Comparison of ENCODE assay signal across 28 mouse cellular contexts in genomic region chr17:35825109-35825850, GRCm38 (mm10). TPM values are rescaled to one million over a fixed set of nuclear protein-coding genes. Genes with fewer than 3 reads are reported as not detected.
DNase-seq lines count a peak whose midpoint lies in the region; ATAC-seq and TF ChIP-seq lines count a peak whose summit lies in the region.
"Had no signal": no experiment of that assay in that cellular context is flagged by ENCODE, and none has a peak within 500 bp of the region (broad histone marks: within the 10 kb centered on the region; RNA-seq: fewer than 3 reads in every experiment).

No protein-coding gene starts in this region.

- 0 out of 2 replicates have a peak overlapping the region, but pooled peaks have one; percentile 86 for H3K4me3 ChIP-seq in heart, embryonic 10.5 days
- H3K4me3 ChIP-seq in neural tube, embryonic 15.5 days (replicated peaks), result no peak overlapping the region
- no peak overlapping the region for H3K4me3 ChIP-seq in liver, embryonic 14.5 days (ENCODE audit: insufficient read depth in 1 of 2, low read depth in 2 of 2, low read length in 2 of 2)
- H3K4me3 ChIP-seq: hindbrain, embryonic 15.5 days; left cerebral cortex, adult 2 months had no signal

- H3K9me3 ChIP-seq in heart, embryonic 10.5 days, result no peaks in the 10 kb centered on the region
- H3K9me3 ChIP-seq in neural tube, embryonic 15.5 days (replicated peaks), result no peaks in the 10 kb centered on the region
- H3K9me3 ChIP-seq in liver, embryonic 14.5 days (ENCODE audit: control insufficient read depth, low read length), result no peaks in the 10 kb centered on the region
- H3K9me3 ChIP-seq: embryonic facial prominence, embryonic 13.5 days; forebrain, embryonic 13.5 days; heart, embryonic 13.5 days; hindbrain, embryonic 10.5 days; hindbrain, embryonic 15.5 days; limb, embryonic 12.5 days; neural tube, embryonic 12.5 days had no signal

- intact Hi-C loops in heart, postnatal 10 days (cut with DNase I), result no loop called here

- H3K27me3 ChIP-seq in heart, embryonic 10.5 days (ENCODE audit: insufficient read depth, poor library complexity, severe bottlenecking), result no peaks in the 10 kb centered on the region
- H3K27me3 ChIP-seq in neural tube, embryonic 15.5 days (replicated peaks), result no peaks in the 10 kb centered on the region
- no peaks in the 10 kb centered on the region for H3K27me3 ChIP-seq in liver, embryonic 14.5 days (ENCODE audit: control insufficient read depth, insufficient read depth, low read length)
- H3K27me3 ChIP-seq: embryonic facial prominence, embryonic 13.5 days; heart, embryonic 13.5 days had no signal

- peaks cover 48% of the 10 kb centered on the region for H3K36me3 ChIP-seq in heart, embryonic 10.5 days
- peaks cover 31% of the 10 kb centered on the region for H3K36me3 ChIP-seq in neural tube, embryonic 15.5 days
- H3K36me3 ChIP-seq in liver, embryonic 14.5 days (replicated peaks; ENCODE audit: control insufficient read depth, insufficient read depth, low read depth), result peaks cover 11% of the 10 kb centered on the region

- H3K9ac ChIP-seq in neural tube, embryonic 15.5 days (replicated peaks), result no peak overlapping the region
- H3K9ac ChIP-seq in liver, embryonic 14.5 days (replicated peaks), result no peak overlapping the region
- H3K9ac ChIP-seq: forebrain, embryonic 13.5 days; hindbrain, embryonic 15.5 days; limb, embryonic 12.5 days had no signal

- TF ChIP-seq CTCF in liver, embryonic 14.5 days (IDR thresholded peaks at IDR 0.05; ENCODE audit: low read depth), result no peak

- WGBS in heart, embryonic 10.5 days, result 90% methylated on average over 13 of the region's 13 CpGs
- WGBS in neural tube, embryonic 15.5 days, result 95% methylated on average over 13 of the region's 13 CpGs
- WGBS in liver, embryonic 14.5 days (ENCODE audit: insufficient replicate concordance), result 72% methylated on average over 13 of the region's 13 CpGs

- H3K27ac ChIP-seq in heart, embryonic 10.5 days, result no peak overlapping the region
- no peak overlapping the region for H3K27ac ChIP-seq in neural tube, embryonic 15.5 days (replicated peaks)
- H3K27ac ChIP-seq in liver, embryonic 14.5 days, result peak overlapping the region; percentile 22
- H3K27ac ChIP-seq: embryonic facial prominence, embryonic 13.5 days; forebrain, embryonic 13.5 days; hindbrain, embryonic 10.5 days; hindbrain, embryonic 15.5 days; left cerebral cortex, adult 2 months; limb, embryonic 12.5 days; neural tube, embryonic 12.5 days had no signal

- ATAC-seq in neural tube, embryonic 15.5 days (ENCODE audit: low FRiP score), result no peak
- ATAC-seq in liver, embryonic 14.5 days (ENCODE audit: insufficient read depth), result no peak
- ATAC-seq: activated CD4-positive, CD25-positive, alpha-beta regulatory T cell, adult 4 months; CD4-positive, CD25-positive, alpha-beta regulatory T cell, adult 4 months; forebrain, embryonic 13.5 days; inflammation-experienced regulatory T-cells, adult 6 months; lung, postnatal 0 days; midbrain, embryonic 16.5 days had no signal

- peaks cover 35% of the 10 kb centered on the region for H3K4me1 ChIP-seq in heart, embryonic 10.5 days
- peaks cover 52% of the 10 kb centered on the region for H3K4me1 ChIP-seq in neural tube, embryonic 15.5 days
- peaks cover 30 to 37% of the 10 kb centered on the region in 2 experiments for H3K4me1 ChIP-seq in liver, embryonic 14.5 days (replicated peaks; ENCODE audit: control insufficient read depth in 2 of 2, insufficient read depth in 2 of 2, low read length in 1 of 2)

- no peak for DNase-seq in heart, embryonic 10.5 days (ENCODE audit: low spot score)
- DNase-seq in heart, postnatal 10 days, result no peak
- no peak for DNase-seq in neural tube, embryonic 10.5 days (ENCODE audit: extremely low spot score, low spot score)
- no peak for DNase-seq in liver, embryonic 14.5 days (ENCODE audit: low read depth in 3 of 3, low spot score in 3 of 3)
- DNase-seq in layer of hippocampus, adult 18-20 months (ENCODE audit: low spot score in 2 of 2), result no peak
- DNase-seq in gastrocnemius, adult 18-20 months (ENCODE audit: low spot score), result no peak
- DNase-seq: adrenal gland, postnatal 36 days; cerebellum, postnatal 25 days; gastrocnemius, postnatal 25 days; heart, postnatal 14 days; kidney, adult 11 months; kidney, postnatal 14 days; lung, adult 18-20 months; lung, postnatal 4 days had no signal

- TF ChIP-seq EP300 in liver, embryonic 14.5 days (IDR thresholded peaks at IDR 0.05; ENCODE audit: low read depth), result peak; percentile 21; the same call in 1 of the 2 replicates

- peak overlapping the region; percentile 2; the same call in 1 of the 2 replicates for H3K4me2 ChIP-seq in neural tube, embryonic 15.5 days
- H3K4me2 ChIP-seq in liver, embryonic 14.5 days (ENCODE audit: low read depth), result peak overlapping the region; percentile 97; the same call in 1 of the 2 replicates
- H3K4me2 ChIP-seq: forebrain, embryonic 13.5 days had no signal

RNA-seq across cellular contexts. Expression of gene Flot1, which starts 2.2 kb away (rescaled TPM):
- polyA plus RNA-seq in heart, embryonic 10.5 days (2016; fragmentation: Nextera tagmentation; extraction: Ambion mirVana), result 66.2 and 71.7 TPM in 2 replicates
- 100 to 1,000 TPM; 114 to 124 TPM for total RNA-seq in heart, postnatal 10 days (2021)
- polyA plus RNA-seq in neural tube, embryonic 15.5 days (2015; fragmentation: Nextera tagmentation; extraction: Ambion mirVana), result 131 and 141 TPM in 2 replicates
- polyA plus RNA-seq in liver, embryonic 14.5 days (2012; rRNA removed), result 22.4 and 34.7 TPM in 2 replicates
- 27.8 and 29.2 TPM in 2 replicates for polyA plus RNA-seq in liver, embryonic 14.5 days (2014; fragmentation: Nextera tagmentation; extraction: Ambion mirVana)
- total RNA-seq in layer of hippocampus, adult 18-20 months (2021), result 100 to 1,000 TPM; 122 to 131 TPM
- total RNA-seq in gastrocnemius, adult 18-20 months (2021), result 10 to 100 TPM; 58.1 to 61.3 TPM

RNA-seq across cellular contexts. Expression of gene Ier3, which starts 3.8 kb away (rescaled TPM):
- polyA plus RNA-seq in heart, embryonic 10.5 days (2016; fragmentation: Nextera tagmentation; extraction: Ambion mirVana), result 13.2 and 16.8 TPM in 2 replicates
- total RNA-seq in heart, postnatal 10 days (2021), result 10 to 100 TPM; 18.7 to 25.9 TPM
- 14.9 and 15.5 TPM in 2 replicates for polyA plus RNA-seq in neural tube, embryonic 15.5 days (2015; fragmentation: Nextera tagmentation; extraction: Ambion mirVana)
- 10.2 and 11.0 TPM in 2 replicates for polyA plus RNA-seq in liver, embryonic 14.5 days (2012; rRNA removed)
- 11.6 and 13.2 TPM in 2 replicates for polyA plus RNA-seq in liver, embryonic 14.5 days (2014; fragmentation: Nextera tagmentation; extraction: Ambion mirVana)
- 1 to 10 TPM; 5.2 to 6.0 TPM for total RNA-seq in layer of hippocampus, adult 18-20 months (2021)
- total RNA-seq in gastrocnemius, adult 18-20 months (2021), result 1 to 10 TPM; 7.1 to 8.0 TPM

RNA-seq across cellular contexts. Expression of gene Tubb5, which starts 12.8 kb away (rescaled TPM):
- polyA plus RNA-seq in heart, embryonic 10.5 days (2016; fragmentation: Nextera tagmentation; extraction: Ambion mirVana), result 911 and 1,091 TPM in 2 replicates
- 100 to 1,000 TPM; 358 to 363 TPM for total RNA-seq in heart, postnatal 10 days (2021)
- 1,339 and 1,471 TPM in 2 replicates for polyA plus RNA-seq in neural tube, embryonic 15.5 days (2015; fragmentation: Nextera tagmentation; extraction: Ambion mirVana)
- polyA plus RNA-seq in liver, embryonic 14.5 days (2012; rRNA removed), result 460 and 467 TPM in 2 replicates
- 330 and 363 TPM in 2 replicates for polyA plus RNA-seq in liver, embryonic 14.5 days (2014; fragmentation: Nextera tagmentation; extraction: Ambion mirVana)
- total RNA-seq in layer of hippocampus, adult 18-20 months (2021), result 100 to 1,000 TPM; 326 to 341 TPM
- total RNA-seq in gastrocnemius, adult 18-20 months (2021), result 10 to 100 TPM; 25.7 to 34.7 TPM

RNA-seq across cellular contexts. Expression of gene Mdc1, which starts 16.0 kb away (rescaled TPM):
- polyA plus RNA-seq in heart, embryonic 10.5 days (2016; fragmentation: Nextera tagmentation; extraction: Ambion mirVana), result 25.3 and 29.1 TPM in 2 replicates
- 10 to 100 TPM; 20.4 to 22.1 TPM for total RNA-seq in heart, postnatal 10 days (2021)
- 7.9 and 9.7 TPM in 2 replicates for polyA plus RNA-seq in neural tube, embryonic 15.5 days (2015; fragmentation: Nextera tagmentation; extraction: Ambion mirVana)
- polyA plus RNA-seq in liver, embryonic 14.5 days (2012; rRNA removed), result 9.2 and 10.0 TPM in 2 replicates
- 6.3 and 9.1 TPM in 2 replicates for polyA plus RNA-seq in liver, embryonic 14.5 days (2014; fragmentation: Nextera tagmentation; extraction: Ambion mirVana)
- total RNA-seq in layer of hippocampus, adult 18-20 months (2021), result 10 to 100 TPM; 17.2 to 18.5 TPM
- 1 to 10 TPM; 4.2 to 6.7 TPM for total RNA-seq in gastrocnemius, adult 18-20 months (2021)

RNA-seq across cellular contexts. Expression of gene Nrm, which starts 35.8 kb away (rescaled TPM):
- 56.5 and 58.3 TPM in 2 replicates for polyA plus RNA-seq in heart, embryonic 10.5 days (2016; fragmentation: Nextera tagmentation; extraction: Ambion mirVana)
- 10 to 100 TPM; 12.6 to 13.5 TPM for total RNA-seq in heart, postnatal 10 days (2021)
- polyA plus RNA-seq in neural tube, embryonic 15.5 days (2015; fragmentation: Nextera tagmentation; extraction: Ambion mirVana), result 17.6 and 26.7 TPM in 2 replicates
- 15.6 and 18.2 TPM in 2 replicates for polyA plus RNA-seq in liver, embryonic 14.5 days (2012; rRNA removed)
- polyA plus RNA-seq in liver, embryonic 14.5 days (2014; fragmentation: Nextera tagmentation; extraction: Ambion mirVana), result 20.1 and 22.4 TPM in 2 replicates
- total RNA-seq in layer of hippocampus, adult 18-20 months (2021), result 1 to 10 TPM; 1.6 to 1.9 TPM
- total RNA-seq in gastrocnemius, adult 18-20 months (2021), result 1 to 10 TPM in 1 of 2 experiments, under 1 TPM in 1; 0.68 to 1.5 TPM

Comparison
In these comparisons a context has a peak if more than half of its experiments do, and no peak if none do; other contexts are left out.
1. RNA of gene Tubb5, which starts 12.8 kb away (total RNA-seq): 358 to 363 TPM in heart, postnatal 10 days and 326 to 341 TPM in layer of hippocampus, adult 18-20 months; 25.7 to 34.7 TPM in gastrocnemius, adult 18-20 months; every median in the first group is over 4 times any median in the second.